Mouse (Mus musculus): Measurements from ENCODE around the gene Npc1l1.

GRCm38 (mm10) chr11:6233025-6233424 lies 3.1 kb upstream of the Npc1l1 start:
- no peak for TF ChIP-seq CTCF (IDR thresholded peaks at IDR 0.05; ENCODE audit: low read depth)
- TF ChIP-seq EP300 (IDR thresholded peaks at IDR 0.05; ENCODE audit: low read depth) = no peak
